ENCODE assay signal across 16 mouse cellular contexts in the genomic region with DNA sequence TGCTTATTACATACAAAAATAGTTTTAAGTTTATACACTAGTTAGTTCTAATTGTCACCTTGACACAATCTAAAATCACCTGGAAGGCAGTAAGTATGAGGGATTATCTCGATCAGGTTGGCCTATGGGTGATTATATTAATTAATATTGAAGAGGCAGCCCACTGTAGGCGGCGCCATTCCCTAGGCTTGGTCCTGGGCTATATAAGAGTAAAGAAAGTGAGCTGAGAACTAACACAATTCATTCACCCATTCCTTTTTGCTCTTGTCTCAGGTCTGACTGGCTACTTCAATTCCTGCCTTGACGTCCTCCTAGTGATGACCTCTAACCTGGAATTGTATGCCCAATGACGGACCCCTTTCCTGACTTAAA.
"Had no signal": no experiment of that assay in that cellular context is flagged by ENCODE, and none has a peak within 500 bp of the region (broad histone marks: within the 10 kb centered on the region; RNA-seq: fewer than 3 reads in every experiment).

No protein-coding gene starts in this region.

- ATAC-seq: intestine, embryonic 16.5 days; midbrain, embryonic 15.5 days had no signal

- H3K4me1 ChIP-seq: limb, embryonic 12.5 days; limb, embryonic 15.5 days; midbrain, embryonic 12.5 days; midbrain, embryonic 15.5 days; neural tube, embryonic 12.5 days had no signal

- H3K9ac ChIP-seq: limb, embryonic 12.5 days; limb, embryonic 15.5 days; liver, embryonic 13.5 days; lung, embryonic 15.5 days; midbrain, embryonic 12.5 days; midbrain, embryonic 15.5 days; neural tube, embryonic 12.5 days; neural tube, embryonic 15.5 days; stomach, embryonic 15.5 days had no signal

- H3K27ac ChIP-seq: limb, embryonic 12.5 days; limb, embryonic 15.5 days; lung, embryonic 15.5 days; midbrain, embryonic 12.5 days; midbrain, embryonic 15.5 days; neural tube, embryonic 12.5 days; neural tube, embryonic 15.5 days; stomach, embryonic 15.5 days had no signal

- DNase-seq: left cerebral cortex, postnatal 4 days; lung, adult 18-20 months; lung, postnatal 10 days; right cerebral cortex, adult 18-20 months; right cerebral cortex, postnatal 25 days had no signal

- H3K27me3 ChIP-seq: limb, embryonic 12.5 days; limb, embryonic 15.5 days; liver, embryonic 13.5 days; lung, embryonic 15.5 days; megakaryocyte, embryonic 14.5 days; midbrain, embryonic 12.5 days; midbrain, embryonic 15.5 days; neural tube, embryonic 12.5 days; neural tube, embryonic 15.5 days; stomach, embryonic 15.5 days had no signal

- H3K9me3 ChIP-seq: limb, embryonic 15.5 days; liver, embryonic 13.5 days; lung, embryonic 15.5 days; midbrain, embryonic 12.5 days; midbrain, embryonic 15.5 days; neural tube, embryonic 12.5 days; neural tube, embryonic 15.5 days; stomach, embryonic 15.5 days had no signal

- H3K4me2 ChIP-seq: limb, embryonic 12.5 days; limb, embryonic 15.5 days; liver, embryonic 13.5 days; lung, embryonic 15.5 days; midbrain, embryonic 12.5 days; midbrain, embryonic 15.5 days; neural tube, embryonic 12.5 days; neural tube, embryonic 15.5 days; stomach, embryonic 15.5 days had no signal

- H3K36me3 ChIP-seq: limb, embryonic 12.5 days; limb, embryonic 15.5 days; liver, embryonic 13.5 days; lung, embryonic 15.5 days; midbrain, embryonic 12.5 days; midbrain, embryonic 15.5 days; neural tube, embryonic 12.5 days; neural tube, embryonic 15.5 days; stomach, embryonic 15.5 days had no signal

- H3K4me3 ChIP-seq: limb, embryonic 12.5 days; limb, embryonic 15.5 days; liver, embryonic 13.5 days; lung, embryonic 15.5 days; megakaryocyte, embryonic 14.5 days; midbrain, embryonic 12.5 days; midbrain, embryonic 15.5 days; neural tube, embryonic 12.5 days; neural tube, embryonic 15.5 days; stomach, embryonic 15.5 days had no signal
